Mouse (Mus musculus) mesoderm, embryonic 11.5 days (tissue): Measurements from ENCODE around the gene Gm9044.
"Not testable (repeated sequence)": the region's sequence is repeated elsewhere in the genome, so short reads cannot be mapped to it uniquely, and the experiment has no call there.

Experiments used
- DNase-seq: peaks from one replicate; pipeline ENCODE4 v3.0.0-alpha.2; 2012; ENCODE audit warnings: low read depth, low spot score

Gene Gm9044

DNA sequence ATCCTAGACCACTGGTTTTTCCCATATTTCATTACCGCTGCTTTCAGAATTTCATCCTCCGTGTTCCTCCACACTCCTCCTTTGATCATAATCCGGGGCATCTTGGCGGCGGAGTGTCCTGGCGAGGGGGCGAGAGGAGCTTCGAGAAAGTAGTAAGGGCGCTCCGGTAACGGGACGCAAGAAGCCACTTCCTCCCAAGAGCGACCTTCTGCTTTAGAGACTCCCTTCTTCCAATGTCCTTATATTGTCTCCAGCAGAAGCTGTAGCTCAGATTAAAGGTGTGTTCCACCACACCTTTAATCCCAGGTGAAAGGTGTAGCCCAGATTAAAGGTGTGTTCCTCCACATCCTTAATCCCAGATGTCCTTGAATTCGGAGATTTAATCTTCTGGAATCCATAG lies at the start of gene Gm9044:
Gene Gm9044 (minus strand): TSS at position 101 of the 400 bp plus-strand sequence.
- not testable (repeated sequence) for DNase-seq

- DNase-seq, result peak; percentile 87
These were observed 38.2 kb upstream of the Gm9044 start for GRCm38 (mm10) chr10:118370443-118370842.

DNA sequence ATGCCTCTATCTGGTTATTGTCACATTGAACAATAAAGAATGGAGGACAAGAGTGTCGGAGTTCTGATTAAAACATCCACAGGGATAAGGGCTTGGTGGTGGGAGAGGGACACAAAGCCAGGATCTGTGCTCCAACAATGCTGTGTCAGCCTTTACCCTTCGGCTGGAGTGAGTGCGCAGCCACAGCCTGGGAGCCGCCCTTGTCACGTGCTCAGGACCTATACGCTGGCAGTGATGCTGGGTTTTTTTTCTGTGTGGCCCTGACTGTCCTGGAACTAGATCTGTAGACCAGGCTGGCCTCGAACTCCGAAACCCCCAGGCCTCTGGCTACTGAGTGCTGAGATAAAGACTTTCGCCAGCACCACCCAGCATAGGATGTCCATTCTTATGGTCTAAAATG lies 37.3 kb upstream of the Gm9044 start:
- DNase-seq, result no peak

DNA sequence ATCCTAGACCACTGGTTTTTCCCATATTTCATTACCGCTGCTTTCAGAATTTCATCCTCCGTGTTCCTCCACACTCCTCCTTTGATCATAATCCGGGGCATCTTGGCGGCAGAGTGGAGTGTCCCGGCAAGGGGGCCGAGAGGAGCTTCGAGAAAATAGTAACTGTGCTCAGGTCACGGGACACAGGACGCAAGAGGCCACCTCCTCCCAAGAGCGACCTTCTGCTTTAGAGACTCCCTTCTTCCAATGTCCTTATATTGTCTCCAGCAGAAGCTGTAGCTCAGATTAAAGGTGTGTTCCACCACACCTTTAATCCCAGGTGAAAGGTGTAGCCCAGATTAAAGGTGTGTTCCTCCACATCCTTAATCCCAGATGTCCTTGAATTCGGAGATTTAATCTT lies 21.8 kb upstream of the Gm9044 start, which contains the start of gene Gm9049:
Gene Gm9049 (minus strand): TSS at position 101 of the 400 bp plus-strand sequence.
- DNase-seq, result not testable (repeated sequence)

- DNase-seq, result not testable (repeated sequence)
These were observed 16.4 kb upstream of the Gm9044 start, which contains the start of gene Gm9048 for GRCm38 (mm10) chr10:118348579-118348978. Gene Gm9048 (minus strand): TSS chr10:118348679.

DNA sequence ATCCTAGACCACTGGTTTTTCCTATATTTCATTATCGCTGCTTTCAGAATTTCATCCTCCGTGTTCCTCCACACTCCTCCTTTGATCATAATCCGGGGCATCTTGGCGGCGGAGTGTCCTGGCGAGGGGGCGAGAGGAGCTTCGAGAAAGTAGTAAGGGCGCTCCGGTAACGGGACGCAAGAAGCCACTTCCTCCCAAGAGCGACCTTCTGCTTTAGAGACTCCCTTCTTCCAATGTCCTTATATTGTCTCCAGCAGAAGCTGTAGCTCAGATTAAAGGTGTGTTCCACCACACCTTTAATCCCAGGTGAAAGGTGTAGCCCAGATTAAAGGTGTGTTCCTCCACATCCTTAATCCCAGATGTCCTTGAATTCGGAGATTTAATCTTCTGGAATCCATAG lies 10.9 kb upstream of the Gm9044 start, which contains the start of gene Gm9046:
Gene Gm9046 (minus strand): TSS at position 101 of the 400 bp plus-strand sequence.
- DNase-seq, result not testable (repeated sequence)

DNA sequence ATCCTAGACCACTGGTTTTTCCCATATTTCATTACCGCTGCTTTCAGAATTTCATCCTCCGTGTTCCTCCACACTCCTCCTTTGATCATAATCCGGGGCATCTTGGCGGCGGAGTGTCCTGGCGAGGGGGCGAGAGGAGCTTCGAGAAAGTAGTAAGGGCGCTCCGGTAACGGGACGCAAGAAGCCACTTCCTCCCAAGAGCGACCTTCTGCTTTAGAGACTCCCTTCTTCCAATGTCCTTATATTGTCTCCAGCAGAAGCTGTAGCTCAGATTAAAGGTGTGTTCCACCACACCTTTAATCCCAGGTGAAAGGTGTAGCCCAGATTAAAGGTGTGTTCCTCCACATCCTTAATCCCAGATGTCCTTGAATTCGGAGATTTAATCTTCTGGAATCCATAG lies 5.5 kb upstream of the Gm9044 start, which contains the start of gene Gm9045:
Gene Gm9045 (minus strand): TSS at position 101 of the 400 bp plus-strand sequence.
- not testable (repeated sequence) for DNase-seq

GRCm38 (mm10) chr10:118326869-118327268 lies 5.3 kb downstream of the Gm9044 start, which contains the start of gene Gm9040:
Gene Gm9040 (minus strand): TSS chr10:118326969.
- DNase-seq, result not testable (repeated sequence)

DNA sequence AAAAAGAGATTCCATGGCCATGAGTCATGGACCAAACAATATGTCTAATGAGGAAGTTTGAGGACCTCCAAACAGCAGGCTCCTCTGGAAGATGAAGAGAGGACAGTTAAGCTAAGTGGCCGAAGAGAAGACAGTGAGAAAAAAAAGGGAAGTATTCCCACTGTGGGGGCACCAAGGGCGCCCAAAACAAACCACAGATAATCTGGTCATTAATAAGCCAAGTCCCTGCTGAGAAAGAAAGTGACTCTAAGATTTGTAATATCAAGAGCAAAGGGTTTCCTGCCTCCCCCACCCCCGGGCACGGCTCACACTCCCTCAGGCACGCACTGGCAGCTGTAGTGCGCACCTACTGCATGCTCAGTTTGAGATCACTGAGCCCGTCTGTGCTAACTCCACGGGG lies 13.2 kb downstream of the Gm9044 start:
- DNase-seq, result no peak

DNA sequence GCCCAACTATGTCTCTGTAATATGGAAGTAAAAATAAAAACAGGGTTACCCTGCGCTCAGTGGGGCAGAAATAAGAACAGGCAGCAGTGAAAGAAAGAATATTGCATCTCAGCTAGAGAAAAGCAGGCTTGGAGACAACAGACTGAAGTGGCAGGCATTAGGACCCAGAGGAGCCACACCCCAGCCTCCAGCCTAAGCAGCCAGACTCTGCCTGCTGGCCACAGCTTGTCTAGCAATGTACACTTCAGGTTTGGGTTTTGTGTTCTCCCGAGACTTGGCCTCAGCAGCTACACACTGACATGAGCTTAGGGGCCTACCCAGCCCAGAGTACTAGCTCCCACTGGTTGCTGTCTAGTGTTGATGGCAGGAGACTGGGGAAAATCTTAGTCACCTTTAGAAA lies 30.1 kb downstream of the Gm9044 start:
- DNase-seq, result not testable (repeated sequence)

DNA sequence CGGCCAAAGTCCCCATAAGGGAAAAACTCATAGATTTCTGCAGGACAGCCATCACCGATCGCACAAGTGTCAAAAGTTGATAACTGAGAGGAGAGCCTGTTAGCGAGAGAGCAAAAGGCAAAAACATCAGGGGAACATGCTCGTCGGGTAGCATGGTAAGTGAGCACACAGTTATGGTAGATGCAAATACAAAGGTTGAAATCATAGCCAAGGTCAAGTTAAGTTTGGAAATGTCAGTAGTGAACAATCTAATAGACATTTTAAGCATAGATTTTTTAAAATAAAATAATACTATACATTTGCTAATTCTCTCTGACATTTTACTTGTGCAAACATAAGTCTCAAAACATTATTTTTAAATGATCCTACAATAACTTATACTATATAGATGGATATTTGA lies 37.3 kb downstream of the Gm9044 start, which contains the start of gene Iltifb:
Gene Iltifb (minus strand): TSS at position 101 of the 400 bp plus-strand sequence.
- DNase-seq, result no peak

DNA sequence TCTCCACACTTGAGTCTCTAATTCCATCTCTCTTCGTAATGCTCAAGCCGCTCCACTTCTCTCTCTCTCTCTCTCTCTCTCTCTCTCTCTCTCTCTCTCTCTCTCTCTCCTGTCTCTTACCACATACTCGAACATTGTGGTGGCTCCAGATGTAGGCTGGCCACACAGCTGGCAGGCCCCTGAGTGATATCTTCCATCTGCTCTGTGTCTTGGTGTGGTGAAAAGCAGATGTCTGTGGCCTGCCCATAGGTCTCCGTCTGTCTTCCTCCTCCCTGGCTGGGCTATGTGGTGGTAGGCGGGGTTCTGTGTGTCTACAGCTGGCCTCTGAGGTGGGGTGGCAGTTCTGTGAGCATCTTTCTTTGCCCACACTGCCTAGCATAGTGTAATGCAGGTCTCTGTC lies 49.2 kb downstream of the Gm9044 start:
- DNase-seq, result not testable (repeated sequence)

GRCm38 (mm10) chr10:118282565-118282964 lies 49.6 kb downstream of the Gm9044 start:
- not testable (repeated sequence) for DNase-seq
